Mouse (Mus musculus) myocyte (in vitro differentiated cells): ENCODE data around the gene Fat3. TPM values are rescaled to one million over a fixed set of nuclear protein-coding genes. Genes with fewer than 3 reads are reported as not detected.

Experiments used
- H3K27me3 ChIP-seq: one replicate; pipeline ENCODE4 v1.6.1; 2011; ENCODE audit not compliant: control insufficient read depth, insufficient read depth, insufficient read length
- H3K36me3 ChIP-seq: one replicate; pipeline ENCODE4 v1.6.1; 2011; ENCODE audit not compliant: control insufficient read depth, insufficient read depth
- H3K4me2 ChIP-seq: one replicate; pipeline ENCODE4 v1.6.1; 2011; ENCODE audit warnings: low read depth, control low read depth
- H3K4me3 ChIP-seq: one replicate; pipeline ENCODE4 v1.5.1; 2011; ENCODE audit warnings: mild to moderate bottlenecking, control low read depth, moderate library complexity
- H3K79me2 ChIP-seq: one replicate; pipeline ENCODE4 v1.6.1; 2011; ENCODE audit not compliant: control insufficient read depth, insufficient read depth
- H3ac ChIP-seq: one replicate; pipeline ENCODE4 v1.6.1; 2011; ENCODE audit not compliant: control insufficient read depth, insufficient read length
- CEBPB ChIP-seq: IDR thresholded peaks from 2 replicates; pipeline ENCODE4 v1.6.1; 2011; ENCODE audit warnings: mild to moderate bottlenecking, moderate library complexity; ENCODE audit not compliant: poor library complexity, insufficient read depth, severe bottlenecking
- E2F4 ChIP-seq: IDR thresholded peaks from one replicate; pipeline ENCODE4 v1.6.1; 2011; ENCODE audit warnings: mild to moderate bottlenecking, control low read depth, moderate library complexity; ENCODE audit not compliant: insufficient read depth
- MAX ChIP-seq: IDR thresholded peaks from one replicate; pipeline ENCODE4 v1.6.1; 2011; ENCODE audit warnings: low read depth, mild to moderate bottlenecking, control low read depth
- MYOD1 ChIP-seq, 3 experiments: IDR thresholded peaks; one replicate each; pipeline ENCODE4 v1.6.1; 2011; ENCODE audit warnings: control low read depth in 2 of 3, low read depth in 2 of 3, mild to moderate bottlenecking in 2 of 3, moderate library complexity in 1 of 3; ENCODE audit not compliant: insufficient read length in 2 of 3, control insufficient read depth in 1 of 3
- MYOG ChIP-seq, 3 experiments: IDR thresholded peaks; one replicate each; pipeline ENCODE4 v1.6.1; 2011; ENCODE audit warnings: control low read depth in 2 of 3, low read depth in 2 of 3, mild to moderate bottlenecking in 2 of 3; ENCODE audit not compliant: insufficient read length in 2 of 3, control insufficient read depth in 1 of 3, insufficient read depth in 1 of 3
- POLR2A ChIP-seq: IDR thresholded peaks from one replicate; pipeline ENCODE4 v1.6.1; 2011; ENCODE audit warnings: low read depth, mild to moderate bottlenecking, control low read depth, moderate library complexity; ENCODE audit not compliant: insufficient read length
- POLR2AphosphoS2 ChIP-seq: IDR thresholded peaks from one replicate; pipeline ENCODE4 v1.6.1; 2011; ENCODE audit warnings: low read depth, control low read depth; ENCODE audit not compliant: insufficient read length
- REST ChIP-seq: IDR thresholded peaks from one replicate; pipeline ENCODE4 v1.6.1; 2011; ENCODE audit warnings: mild to moderate bottlenecking, control low read depth, moderate library complexity; ENCODE audit not compliant: insufficient read depth, insufficient read length
- SRF ChIP-seq: IDR thresholded peaks from one replicate; pipeline ENCODE4 v1.6.1; 2011; ENCODE audit warnings: low read depth; ENCODE audit not compliant: control insufficient read depth, insufficient read length
- TCF12 ChIP-seq: IDR thresholded peaks from one replicate; pipeline ENCODE4 v1.6.1; 2011; ENCODE audit warnings: mild to moderate bottlenecking, control low read depth; ENCODE audit not compliant: poor library complexity, insufficient read depth, severe bottlenecking
- TCF3 ChIP-seq: IDR thresholded peaks from one replicate; pipeline ENCODE4 v1.6.1; 2011; ENCODE audit warnings: low read depth, control low read depth; ENCODE audit not compliant: insufficient read length
- USF1 ChIP-seq: IDR thresholded peaks from one replicate; pipeline ENCODE4 v1.6.1; 2011; ENCODE audit warnings: low read depth, mild to moderate bottlenecking, control low read depth, moderate library complexity
- polyA plus RNA-seq: library from polyadenylated mRNA; unstranded; fragments of >200 nt; fragmentation: generic; extraction: Trizol; gene quantifications from one replicate; pipeline ENCODE4 v1.2.1, GENCODE M21; 2012; ENCODE audit warnings: missing spikeins

The Fat3 gene
- polyA plus RNA-seq, 1 experiment, result not detected

DNA sequence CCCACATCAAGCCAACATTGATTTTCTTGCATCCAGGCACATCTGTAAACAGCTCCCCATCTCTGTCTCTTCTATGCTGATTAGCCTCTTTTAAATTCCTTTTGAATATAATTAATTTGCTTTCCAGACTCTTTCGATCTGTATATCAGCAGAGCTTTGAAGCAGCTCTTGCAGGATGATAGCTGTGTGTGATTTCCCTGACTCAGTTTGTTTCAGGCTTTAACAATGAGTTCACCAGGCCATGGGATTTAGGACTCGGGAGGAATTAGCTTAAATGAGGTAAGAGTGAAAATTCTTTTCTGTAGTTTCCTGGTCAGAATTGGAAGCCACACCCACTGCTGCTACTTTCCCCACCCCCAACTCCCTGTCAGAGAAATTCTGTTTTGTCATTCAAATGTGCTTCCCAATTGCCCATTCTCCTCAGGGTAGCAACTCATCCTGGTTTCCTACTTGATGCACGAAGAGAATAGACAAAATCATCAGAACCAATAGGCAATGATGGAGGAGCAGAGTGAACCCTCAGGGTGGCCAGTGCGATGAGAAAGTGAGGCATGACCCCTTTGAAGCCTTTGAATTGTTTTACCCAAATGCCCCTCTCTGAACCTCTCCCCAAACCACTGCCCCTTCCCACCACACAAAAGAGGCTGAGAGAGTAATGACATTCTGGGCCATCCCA, 147.9 kb downstream of the Fat3 start:
- Histone ChIP-seq H3K4me3 (no peak overlapping the region), H3K27me3 (no peaks in the 10 kb centered on the region), H3K79me2 (no peaks in the 10 kb centered on the region), H3ac (no peak overlapping the region), H3K4me2 (no peak overlapping the region), H3K36me3 (no peaks in the 10 kb centered on the region)
- TF ChIP-seq MAX (no peak), SRF (no peak)

DNA sequence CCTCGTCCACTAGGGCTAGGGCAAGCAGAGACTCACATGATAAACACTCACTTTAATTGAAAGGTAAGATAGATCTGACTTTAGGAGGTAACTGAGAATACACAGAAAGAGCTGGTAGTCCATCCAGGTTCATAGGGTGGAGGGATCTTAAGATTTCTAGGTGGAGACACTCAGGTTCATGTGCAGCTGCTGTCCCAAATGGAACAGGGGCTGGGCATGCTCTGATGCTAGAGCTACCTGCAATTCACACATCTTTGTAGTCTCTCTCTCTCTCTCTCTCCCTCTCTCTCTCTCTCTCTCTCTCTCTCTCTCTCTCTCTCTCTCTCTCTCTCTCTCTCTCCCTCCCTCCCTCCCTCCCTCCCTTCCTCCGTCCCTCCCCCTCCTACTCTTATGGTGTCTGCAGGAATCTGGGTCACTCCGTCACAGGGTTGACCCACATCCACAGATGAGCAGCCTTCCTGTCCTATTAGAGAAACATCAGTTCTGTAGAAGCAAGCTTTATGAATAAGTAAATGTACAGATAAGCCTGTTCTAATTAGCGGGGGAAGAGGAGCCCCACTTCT, 148.5 kb downstream of the Fat3 start:
- no peak overlapping the region for H3K4me2 ChIP-seq
- H3ac ChIP-seq, result no peak overlapping the region
- TF ChIP-seq SRF (no peak), MYOG (IDR thresholded peaks at IDR 0.05; ENCODE audit: control insufficient read depth in 1 of 3, insufficient read depth in 1 of 3, insufficient read length in 2 of 3, low read depth in 2 of 3) (no peak), MAX (no peak), E2F4 (no peak), POLR2A (no peak), POLR2AphosphoS2 (no peak), TCF3 (no peak), TCF12 (no peak), USF1 (no peak), MYOD1 (IDR thresholded peaks at IDR 0.05; ENCODE audit: control insufficient read depth in 1 of 3, insufficient read length in 2 of 3, low read depth in 2 of 3) (no peak), CEBPB (no peak), REST (no peak)
- H3K27me3 ChIP-seq, result no peaks in the 10 kb centered on the region
- no peaks in the 10 kb centered on the region for H3K36me3 ChIP-seq
- no peaks in the 10 kb centered on the region for H3K79me2 ChIP-seq
- no peak overlapping the region for H3K4me3 ChIP-seq

GRCm38 (mm10) chr9:16344902-16345855, 155.9 kb downstream of the Fat3 start:
- H3K36me3 ChIP-seq, result no peaks in the 10 kb centered on the region
- no peak overlapping the region for H3K4me3 ChIP-seq
- no peak overlapping the region for H3ac ChIP-seq
- no peak for TF ChIP-seq USF1
- TF ChIP-seq POLR2A, result no peak
- no peak for TF ChIP-seq E2F4
- no peak for TF ChIP-seq CEBPB
- TF ChIP-seq MYOG (IDR thresholded peaks at IDR 0.05; ENCODE audit: control insufficient read depth in 1 of 3, insufficient read depth in 1 of 3, insufficient read length in 2 of 3, low read depth in 2 of 3), result no peak
- no peak for TF ChIP-seq MYOD1 (IDR thresholded peaks at IDR 0.05; ENCODE audit: control insufficient read depth in 1 of 3, insufficient read length in 2 of 3, low read depth in 2 of 3)
- no peak for TF ChIP-seq SRF
- TF ChIP-seq REST, result no peak
- TF ChIP-seq MAX, result no peak
- TF ChIP-seq TCF3, result no peak
- no peak for TF ChIP-seq POLR2AphosphoS2
- TF ChIP-seq TCF12, result no peak
- no peak overlapping the region for H3K4me2 ChIP-seq
- H3K27me3 ChIP-seq, result no peaks in the 10 kb centered on the region
- H3K79me2 ChIP-seq, result no peaks in the 10 kb centered on the region

DNA sequence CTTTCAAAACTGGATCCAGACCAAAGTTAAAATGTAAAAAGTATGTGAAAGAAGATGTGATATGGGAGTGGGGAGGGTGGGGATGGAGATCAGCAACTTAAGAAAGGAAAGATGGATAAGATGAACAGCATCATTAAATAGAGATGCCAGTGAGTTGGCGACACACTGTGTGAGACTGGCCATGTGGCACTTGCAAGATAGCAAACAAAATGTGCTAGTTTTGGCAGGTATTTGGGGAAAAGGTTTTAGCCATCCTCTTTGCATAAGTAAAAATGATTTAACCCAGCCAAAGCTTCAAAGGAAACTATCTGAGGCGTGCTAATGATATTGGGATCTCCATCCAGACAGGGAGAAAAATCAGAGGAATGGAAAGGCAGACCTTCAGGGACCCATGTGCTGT, 157.9 kb downstream of the Fat3 start:
- H3ac ChIP-seq, result no peak overlapping the region
- TF ChIP-seq SRF, result no peak
- H3K4me3 ChIP-seq, result no peak overlapping the region
- no peaks in the 10 kb centered on the region for H3K79me2 ChIP-seq
- H3K4me2 ChIP-seq, result no peak overlapping the region
- H3K36me3 ChIP-seq, result no peaks in the 10 kb centered on the region
- no peaks in the 10 kb centered on the region for H3K27me3 ChIP-seq

DNA sequence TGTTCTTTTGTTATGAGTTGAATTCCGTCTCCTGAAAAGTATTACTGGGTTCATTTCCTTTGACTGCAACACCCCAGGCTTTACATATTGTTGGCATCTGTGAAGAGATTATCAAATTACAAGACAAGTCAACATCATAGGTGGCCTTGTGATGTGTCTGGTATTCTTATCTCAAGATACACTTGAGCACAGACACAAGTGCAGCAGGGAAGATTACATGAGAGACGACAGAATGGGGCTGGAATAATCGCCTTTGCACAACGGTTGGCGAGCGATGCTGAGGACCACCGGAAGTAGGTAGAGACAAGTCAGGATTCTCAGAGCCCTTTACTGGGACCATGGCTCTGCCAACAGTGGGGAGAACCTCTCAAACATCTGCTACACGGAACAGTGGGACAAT, 158.5 kb downstream of the Fat3 start:
- no peak overlapping the region for H3K4me2 ChIP-seq
- H3ac ChIP-seq, result no peak overlapping the region
- TF ChIP-seq E2F4, result no peak
- TF ChIP-seq CEBPB, result no peak
- no peak for TF ChIP-seq MAX
- no peak for TF ChIP-seq REST
- no peak for TF ChIP-seq TCF3
- no peak for TF ChIP-seq TCF12
- TF ChIP-seq USF1, result no peak
- TF ChIP-seq SRF, result no peak
- TF ChIP-seq POLR2AphosphoS2, result no peak
- no peak for TF ChIP-seq MYOG (IDR thresholded peaks at IDR 0.05; ENCODE audit: control insufficient read depth in 1 of 3, insufficient read depth in 1 of 3, insufficient read length in 2 of 3, low read depth in 2 of 3)
- TF ChIP-seq POLR2A, result no peak
- no peak for TF ChIP-seq MYOD1 (IDR thresholded peaks at IDR 0.05; ENCODE audit: control insufficient read depth in 1 of 3, insufficient read length in 2 of 3, low read depth in 2 of 3)
- no peaks in the 10 kb centered on the region for H3K27me3 ChIP-seq
- H3K4me3 ChIP-seq, result no peak overlapping the region
- no peaks in the 10 kb centered on the region for H3K79me2 ChIP-seq
- H3K36me3 ChIP-seq, result no peaks in the 10 kb centered on the region
